Mouse (Mus musculus): Measurements from ENCODE around the gene Lsamp.

Lsamp gene

DNA sequence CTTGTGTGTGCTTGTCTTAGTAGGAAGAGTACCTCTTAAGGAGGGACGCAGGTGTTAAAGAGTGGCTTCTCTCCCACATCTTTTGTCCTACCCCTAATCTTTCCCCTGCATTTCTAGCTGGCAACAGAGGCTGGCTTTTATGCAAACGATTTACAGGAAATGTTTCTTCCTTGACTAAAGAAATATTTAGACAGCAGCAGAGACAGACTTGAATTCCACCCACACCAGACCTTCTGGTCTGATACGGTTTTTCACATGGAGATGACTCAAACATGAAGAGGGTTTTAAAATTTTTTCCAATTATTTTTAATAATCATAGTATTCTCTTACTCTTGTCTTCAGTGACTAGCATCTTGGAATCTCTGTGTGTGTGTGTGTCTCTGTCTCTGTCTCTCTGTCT, 1333.8 kb downstream of the Lsamp start:
- no peak for DNase-seq

DNA sequence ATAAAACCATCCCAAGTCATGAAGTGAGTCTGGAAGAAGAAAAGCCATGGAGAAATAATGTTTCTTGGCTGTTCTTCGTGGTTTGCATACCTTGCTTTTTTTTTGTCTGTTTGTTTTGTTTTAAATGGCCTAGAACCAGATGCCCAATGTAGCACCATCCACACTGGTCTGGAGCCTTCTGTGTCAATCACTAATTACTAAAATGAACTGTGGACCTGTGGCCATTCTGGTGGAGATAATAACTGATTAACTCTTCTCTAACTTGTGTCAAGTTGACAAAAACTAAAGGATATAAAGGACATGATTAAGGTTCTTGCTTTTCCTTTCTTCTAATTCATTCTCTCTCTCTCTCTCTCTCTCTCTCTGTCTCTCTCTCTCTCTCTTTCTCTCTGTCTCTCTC, 1359.3 kb downstream of the Lsamp start:
- DNase-seq, result no peak

DNA sequence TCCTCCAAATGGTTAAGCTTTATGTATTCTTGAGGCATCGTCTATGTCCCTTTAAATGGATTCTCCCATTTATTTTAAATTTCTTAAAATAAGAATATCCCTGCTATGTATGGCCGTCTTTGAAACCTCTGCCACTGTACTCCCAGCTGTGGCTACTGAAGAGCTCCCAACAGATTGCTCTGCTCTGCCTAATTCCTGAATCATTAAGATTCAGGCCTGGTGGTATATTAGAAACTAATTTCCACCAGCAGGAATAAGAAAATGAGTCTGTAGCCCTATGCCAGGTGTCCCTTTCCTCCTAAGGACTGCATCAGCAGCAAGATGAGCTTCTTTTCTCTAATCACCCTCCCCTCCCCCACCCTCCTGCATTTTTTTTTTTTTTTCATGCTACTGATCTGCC, 1381.0 kb downstream of the Lsamp start:
- DNase-seq, result no peak

DNA sequence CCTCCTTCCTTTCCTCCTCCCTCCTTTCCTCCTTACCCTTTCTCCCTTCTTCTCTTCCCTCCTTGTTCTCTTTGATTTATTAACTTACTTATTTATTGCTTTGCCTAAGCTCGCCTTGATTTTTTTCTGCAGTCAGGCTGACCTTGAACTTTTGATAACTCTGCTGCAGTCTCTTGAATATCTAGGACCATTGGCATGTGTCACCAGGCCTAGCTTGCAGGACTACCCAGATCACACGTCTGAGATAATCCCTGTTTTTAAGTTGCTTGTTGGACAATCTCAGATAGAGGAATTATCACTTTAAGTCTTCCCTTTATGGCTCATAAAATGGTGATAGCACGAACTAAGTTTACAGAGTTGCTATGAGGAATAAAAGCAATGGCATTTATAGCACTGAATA, 1399.5 kb downstream of the Lsamp start:
- DNase-seq, result no peak

DNA sequence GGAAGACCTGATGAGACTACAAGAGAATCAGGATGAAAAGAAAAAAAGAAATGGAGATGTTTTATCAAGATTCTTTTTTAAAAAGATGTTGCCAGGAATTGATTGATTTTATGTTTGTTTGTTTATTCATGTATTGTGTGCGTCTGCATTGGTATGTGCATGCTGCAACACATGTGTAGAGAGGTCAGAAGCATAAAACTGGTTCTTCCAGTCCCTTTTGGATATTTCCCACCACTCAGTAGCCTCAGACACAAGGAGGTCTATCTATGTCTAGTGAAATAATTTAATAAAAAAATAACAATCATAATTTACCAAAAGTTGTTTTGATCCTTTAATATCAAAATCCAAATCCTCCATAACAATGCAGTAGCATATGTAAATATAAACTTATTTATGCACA, 1400.1 kb downstream of the Lsamp start:
- no peak for DNase-seq

DNA sequence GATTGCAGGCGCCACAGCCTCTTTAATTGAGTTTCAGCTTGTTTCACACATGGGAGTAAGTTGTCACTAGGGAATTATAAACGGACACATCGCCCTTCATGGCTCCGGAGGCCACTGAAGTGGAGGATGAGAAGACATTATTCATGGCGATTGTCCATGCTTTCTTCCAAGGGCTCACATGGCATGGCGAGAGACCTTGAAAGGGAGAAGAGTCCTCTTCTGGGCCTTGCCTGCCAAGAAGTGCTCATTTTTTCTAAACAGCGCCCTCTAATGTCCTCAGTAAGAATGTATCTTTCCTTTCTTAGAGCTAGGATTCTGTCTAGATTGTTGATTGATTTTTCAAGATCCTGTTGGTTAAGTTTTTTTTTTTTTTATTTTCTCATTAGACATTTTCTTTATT, 1424.7 kb downstream of the Lsamp start:
- no peak for DNase-seq

DNA sequence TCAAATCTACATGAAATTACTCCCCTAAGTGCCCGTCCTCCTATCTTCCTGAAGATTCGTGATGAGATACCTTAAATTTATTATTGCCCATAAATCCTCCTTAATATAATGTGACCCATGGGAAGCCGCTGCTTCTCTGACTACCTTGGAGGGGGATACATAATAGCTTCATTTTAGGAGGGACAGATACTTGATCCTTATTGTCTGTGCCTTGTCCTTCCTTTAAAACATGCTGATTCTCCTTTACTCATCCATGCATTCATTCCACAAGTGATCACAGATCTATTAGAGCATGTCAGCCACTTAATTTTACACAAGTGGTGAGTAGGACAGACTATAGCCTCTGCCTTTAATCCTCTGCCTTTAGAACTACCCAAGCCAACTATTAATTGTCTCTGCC, 1426.5 kb downstream of the Lsamp start:
- no peak for DNase-seq

DNA sequence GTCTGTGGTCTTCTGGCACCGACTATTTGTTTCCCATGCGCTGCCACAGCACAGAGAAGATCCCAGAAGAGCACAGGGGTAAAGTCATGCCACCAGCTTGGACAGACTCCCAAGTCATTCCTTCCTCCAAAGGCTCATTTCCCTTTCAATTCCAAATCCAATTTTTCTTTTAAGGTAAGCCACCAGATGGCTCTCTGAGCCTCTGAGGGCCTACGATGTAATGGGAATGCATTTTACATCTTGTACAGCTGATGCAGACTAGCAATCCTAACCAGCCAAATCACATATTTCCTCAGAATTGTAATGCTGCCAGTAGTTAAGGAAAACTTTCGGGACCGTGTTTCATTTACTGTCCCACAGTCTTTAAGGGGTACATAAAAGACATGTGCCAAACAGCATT, 1433.2 kb downstream of the Lsamp start:
- peak; percentile 1 for DNase-seq

DNA sequence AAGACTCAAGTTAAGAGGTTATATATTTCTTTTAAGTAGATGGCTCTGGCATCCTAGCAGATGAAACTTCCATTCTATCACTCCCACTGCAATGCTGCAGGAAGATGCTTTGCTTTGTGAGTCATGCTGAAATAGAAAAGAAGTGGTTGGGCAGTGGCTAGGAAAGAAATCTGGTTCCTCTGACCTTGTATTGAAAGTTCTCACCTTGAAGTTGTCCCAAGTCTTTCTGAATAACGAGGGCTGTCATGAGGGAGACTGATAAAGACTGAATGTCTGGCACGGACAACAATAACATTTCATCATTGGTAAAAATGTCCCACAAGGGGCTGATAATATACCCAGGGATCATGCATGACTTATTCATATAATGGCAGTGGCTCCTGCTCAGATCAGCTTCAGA, 1483.2 kb downstream of the Lsamp start:
- DNase-seq, result no peak

DNA sequence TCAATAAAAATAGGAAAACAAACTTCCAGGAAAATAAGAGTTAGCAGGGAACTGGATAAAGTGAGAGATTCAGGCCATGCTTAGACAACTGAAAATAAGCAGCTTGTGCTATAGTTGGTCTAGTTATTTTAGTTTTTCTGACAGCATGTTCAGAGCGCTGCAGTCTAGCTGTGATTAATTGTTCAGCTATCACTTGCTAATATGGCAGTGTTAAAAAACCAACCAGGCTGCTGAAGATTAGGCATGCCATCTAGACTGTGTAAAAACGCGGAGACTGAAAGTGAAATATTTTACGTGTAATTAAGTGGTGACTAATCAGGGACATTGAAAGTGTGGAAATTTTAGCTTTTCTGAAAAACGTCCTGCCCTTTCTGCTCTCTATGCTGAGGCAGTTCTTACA, 1494.5 kb downstream of the Lsamp start:
- DNase-seq, result no peak

DNA sequence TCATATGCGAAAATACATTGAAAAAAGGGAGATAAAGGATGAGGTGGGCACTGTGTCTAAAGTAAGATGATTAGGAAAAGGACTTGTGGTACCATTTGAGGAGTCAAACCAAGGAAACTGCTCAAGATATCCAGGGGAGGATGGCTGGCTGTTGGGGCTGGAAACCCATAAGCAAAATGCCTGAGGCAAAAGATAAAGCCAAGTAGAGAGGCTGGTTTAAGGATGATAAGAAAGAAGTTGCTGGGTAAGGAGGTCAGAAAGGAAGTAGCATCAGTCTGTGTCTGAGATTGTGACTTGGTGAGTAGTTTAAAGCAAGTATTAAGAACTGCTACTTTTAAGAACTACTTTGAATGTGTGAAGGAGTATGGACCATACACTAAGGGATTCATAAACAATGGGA, 1497.7 kb downstream of the Lsamp start:
- DNase-seq, result no peak

DNA sequence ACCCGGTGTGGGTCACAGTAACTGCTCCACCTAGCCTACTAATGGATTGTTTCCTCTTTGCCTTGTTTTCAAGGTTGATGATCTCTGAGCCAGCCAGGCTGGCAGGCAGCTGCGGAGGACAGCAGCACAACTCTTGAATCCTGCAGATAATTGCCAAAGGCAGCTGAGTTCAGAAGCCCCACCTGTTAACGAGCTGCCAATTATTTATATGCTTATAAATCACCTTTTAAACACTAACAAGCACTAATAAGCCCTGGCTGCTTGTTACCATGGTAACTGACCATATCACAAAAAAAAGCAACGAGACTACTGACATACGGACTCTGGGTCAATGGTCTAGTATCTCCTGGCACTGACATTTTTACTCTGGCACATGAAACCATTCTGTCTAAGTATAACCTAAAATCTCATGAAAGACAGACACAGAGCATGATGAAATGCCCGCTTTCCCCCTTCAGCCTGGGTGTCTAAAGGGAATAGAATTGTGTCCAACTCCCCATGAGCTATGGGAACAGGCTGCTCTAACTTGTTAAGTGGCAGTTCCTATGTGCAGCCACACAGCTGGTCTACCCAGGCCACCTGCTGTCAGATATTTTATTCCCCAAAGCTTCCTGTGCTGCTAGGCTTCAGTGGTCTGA, 1526.9 kb downstream of the Lsamp start:
- no peak for DNase-seq

DNA sequence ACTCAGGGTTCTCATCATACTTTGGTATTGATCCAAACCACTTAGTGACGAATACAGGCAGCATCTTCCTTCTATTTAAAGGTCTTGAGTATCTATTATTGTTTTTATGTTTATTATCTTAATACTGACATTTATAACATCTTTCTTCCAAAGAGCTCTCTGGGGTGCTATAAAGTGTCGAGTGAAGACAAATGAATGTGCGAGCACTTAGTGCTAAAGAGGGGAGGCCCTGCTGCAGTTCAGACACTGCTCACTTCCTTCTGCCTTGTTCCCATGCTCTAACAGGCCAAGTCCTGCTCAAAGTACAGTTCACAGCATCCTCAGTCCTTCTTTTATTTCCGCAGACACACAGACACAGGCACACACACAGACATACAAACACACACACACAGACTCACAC, 1537.4 kb downstream of the Lsamp start:
- no peak for DNase-seq

DNA sequence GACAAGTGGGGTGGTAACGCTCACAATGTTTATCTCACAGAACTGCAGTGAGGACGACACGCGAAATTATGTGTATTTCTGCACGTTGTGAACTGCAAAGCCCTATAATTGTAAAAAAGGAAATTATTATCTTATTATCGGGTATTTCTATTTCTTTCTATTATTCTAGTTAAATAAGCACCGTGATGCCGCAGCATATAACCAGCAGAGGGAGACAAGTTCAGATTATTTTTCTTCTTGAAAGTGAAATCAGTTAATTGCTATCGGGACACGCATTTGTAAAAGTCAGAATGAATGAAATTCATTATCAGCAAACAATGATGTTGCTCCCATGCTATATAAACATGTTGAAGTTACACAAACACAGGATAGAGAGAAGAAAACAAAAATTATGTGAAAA, 1540.1 kb downstream of the Lsamp start:
- DNase-seq, result peak; percentile 42

DNA sequence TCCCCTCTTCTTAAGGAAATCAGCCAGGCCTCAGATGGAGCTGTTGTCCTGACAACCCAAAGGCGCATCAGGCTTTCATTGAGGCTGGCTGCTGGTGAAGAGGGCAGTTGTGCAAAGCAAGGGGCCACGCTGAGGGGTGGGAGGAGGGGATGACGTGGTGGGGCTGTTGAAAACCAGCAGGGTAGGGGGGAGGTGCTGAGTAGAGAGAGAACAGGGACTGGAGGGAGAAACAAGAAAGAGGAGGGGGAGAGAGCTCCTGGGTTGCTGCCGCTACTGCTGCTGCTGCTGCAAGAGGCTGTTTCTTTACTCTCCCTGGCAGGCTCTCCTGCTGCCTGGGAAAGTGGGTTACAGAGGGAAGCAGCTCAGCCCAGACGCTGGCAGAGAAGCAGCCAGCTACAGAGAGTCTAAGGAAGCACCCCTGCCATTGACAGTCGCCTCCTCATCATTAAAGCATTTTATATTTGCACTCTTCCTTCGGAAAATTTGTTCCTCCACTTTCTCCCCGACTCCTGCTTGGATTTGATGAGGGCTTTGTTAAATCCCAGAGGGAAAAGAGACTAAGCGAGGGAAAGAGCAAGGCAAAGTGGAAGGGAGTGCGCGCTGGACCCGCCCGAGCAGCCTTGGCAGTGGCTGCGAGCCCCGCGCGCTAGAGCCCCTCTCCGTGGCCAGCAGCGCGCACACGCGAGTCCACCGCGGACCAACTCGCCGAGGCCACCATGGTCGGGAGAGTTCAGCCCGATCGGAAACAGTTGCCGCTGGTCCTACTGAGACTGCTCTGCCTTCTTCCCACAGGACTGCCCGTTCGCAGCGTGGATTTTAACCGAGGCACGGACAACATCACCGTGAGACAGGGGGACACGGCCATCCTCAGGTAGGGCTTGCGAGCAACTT, 1548.7 kb downstream of the Lsamp start:
- peak; percentile 60 for DNase-seq

DNA sequence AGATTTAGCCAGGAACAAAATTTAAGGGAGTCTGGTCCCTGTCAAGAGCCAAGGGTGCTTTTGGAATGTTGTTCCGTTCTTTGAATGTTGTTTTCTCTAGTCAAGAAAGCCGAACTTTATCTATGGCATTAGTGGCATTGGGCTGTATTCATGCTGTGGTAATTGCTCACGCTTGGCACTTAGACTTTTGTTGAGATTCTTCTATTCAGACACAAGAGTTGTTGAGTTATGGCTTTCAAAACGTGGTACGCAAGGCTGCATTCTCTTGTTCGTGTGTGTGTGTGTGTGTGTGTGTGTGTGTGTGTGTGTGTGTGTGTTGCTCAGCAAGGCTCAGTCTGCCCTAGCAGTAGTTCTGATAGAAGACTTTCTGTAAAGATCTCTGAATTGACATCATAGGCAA, 1549.5 kb downstream of the Lsamp start:
- no peak for DNase-seq

DNA sequence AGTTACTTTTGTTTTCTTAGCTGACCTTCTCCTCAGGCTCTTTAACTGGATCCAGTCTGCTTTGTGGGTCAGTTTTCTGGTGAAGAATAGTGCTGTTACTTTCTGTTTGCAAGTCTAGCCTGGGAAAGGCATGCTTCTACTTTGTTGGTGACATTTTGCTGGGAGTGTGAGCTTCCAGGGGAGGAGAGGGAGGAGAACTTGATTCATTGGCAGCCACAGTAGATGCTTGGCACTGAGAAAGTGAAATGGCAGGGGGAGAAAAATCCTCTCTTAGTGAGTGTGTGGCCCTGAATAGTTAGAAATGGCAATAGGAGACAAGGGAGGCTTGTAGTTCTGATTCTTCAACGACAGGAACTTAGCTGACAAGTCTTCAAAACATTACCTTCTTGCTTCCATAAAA, 1551.6 kb downstream of the Lsamp start:
- DNase-seq, result peak; percentile 30

DNA sequence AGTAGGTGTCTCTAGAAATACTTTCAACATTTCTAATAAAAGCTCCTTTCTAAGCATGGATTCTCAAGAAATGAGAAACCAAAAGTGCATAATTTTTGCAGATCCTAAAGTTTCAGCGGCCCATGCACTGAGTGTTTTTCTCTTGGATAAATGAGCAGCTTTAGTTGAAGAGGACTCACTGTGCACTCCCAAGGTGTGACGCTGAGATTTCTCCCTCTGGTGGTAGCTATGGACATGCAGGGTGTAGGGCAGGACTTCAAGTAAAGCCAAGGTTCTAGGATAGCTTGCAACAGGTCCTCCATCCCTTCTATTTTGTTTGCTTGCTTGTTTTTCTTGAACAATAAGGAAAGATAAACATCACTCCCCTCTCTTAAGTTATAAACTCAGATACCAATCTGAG, 1558.5 kb downstream of the Lsamp start:
- no peak for DNase-seq

DNA sequence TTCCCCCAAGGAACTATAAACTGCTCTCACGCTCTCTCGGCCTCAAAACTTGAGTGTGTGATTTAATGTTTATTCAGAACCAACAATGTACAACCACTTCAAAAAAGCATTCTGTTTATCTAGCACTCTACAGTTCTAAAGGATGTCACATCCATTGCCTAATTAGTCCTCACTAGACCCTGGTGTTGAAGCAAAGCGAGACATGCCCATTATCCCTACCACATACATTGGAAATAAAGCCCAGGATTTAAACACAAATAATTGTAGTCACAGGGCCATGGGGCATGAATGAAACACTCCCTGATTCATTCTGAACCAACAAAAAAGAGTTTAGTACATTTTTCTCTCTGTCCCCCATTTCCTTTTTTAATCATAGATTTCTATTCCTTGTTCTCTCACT, 1567.0 kb downstream of the Lsamp start:
- no peak for DNase-seq

DNA sequence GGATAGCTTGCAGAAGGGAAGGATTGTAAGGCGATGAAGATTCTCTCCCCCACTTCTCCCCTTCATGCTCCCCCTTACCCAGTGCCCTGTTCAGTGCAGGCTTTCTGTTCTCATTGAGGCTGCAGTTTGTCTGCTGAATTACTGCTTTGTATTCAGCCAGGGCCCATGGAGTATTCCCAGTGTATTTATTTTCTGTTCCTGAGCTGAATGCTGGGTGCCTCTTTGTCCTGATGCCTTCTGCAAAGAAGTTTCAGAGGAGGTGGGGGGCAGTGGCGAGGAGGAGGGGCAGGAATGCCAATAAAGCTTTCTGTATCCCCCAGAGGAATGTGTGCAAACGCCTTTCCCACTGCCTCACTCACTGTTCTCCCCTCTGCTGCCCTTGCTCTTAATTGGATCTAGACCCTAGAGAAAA, 1567.7 kb downstream of the Lsamp start:
- no peak for DNase-seq

DNA sequence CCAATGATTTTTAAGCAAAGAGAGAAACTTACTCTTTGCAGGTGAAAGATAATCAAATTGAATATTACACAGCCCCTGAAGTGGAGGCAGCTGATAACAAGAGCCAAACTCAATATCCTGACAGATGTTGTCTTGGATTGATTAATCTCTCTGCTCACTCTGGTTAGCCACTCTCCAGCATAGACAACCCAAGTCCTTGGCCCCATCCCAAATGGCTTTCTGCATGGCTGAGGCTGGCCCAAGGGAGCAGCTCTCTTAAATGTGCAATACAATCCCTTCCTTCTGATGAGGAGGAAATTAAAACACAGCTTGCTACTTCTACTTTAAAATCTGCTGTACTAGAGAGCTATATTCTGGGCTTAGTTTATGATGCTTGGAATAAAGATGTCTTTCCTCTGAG, 1572.9 kb downstream of the Lsamp start:
- peak; percentile 51 for DNase-seq

DNA sequence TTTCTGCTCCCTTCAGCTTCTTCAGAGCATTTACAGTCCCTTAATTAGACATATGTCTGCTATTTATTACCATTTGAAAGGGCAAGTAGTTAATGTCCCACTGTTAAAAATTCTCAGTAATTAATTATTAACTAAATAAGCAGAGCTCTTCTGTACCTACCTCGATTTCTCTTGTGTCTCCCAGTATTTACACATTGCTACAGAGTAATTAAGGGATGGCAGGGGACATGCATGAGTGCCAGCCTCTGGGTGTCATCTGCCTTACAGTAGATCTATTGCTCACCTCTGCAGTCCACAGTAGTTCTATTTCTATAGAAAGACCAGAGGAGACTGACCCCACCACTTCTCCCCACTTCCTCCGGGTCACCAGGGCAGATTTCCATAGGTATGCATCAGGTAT, 1581.1 kb downstream of the Lsamp start:
- DNase-seq, result no peak

DNA sequence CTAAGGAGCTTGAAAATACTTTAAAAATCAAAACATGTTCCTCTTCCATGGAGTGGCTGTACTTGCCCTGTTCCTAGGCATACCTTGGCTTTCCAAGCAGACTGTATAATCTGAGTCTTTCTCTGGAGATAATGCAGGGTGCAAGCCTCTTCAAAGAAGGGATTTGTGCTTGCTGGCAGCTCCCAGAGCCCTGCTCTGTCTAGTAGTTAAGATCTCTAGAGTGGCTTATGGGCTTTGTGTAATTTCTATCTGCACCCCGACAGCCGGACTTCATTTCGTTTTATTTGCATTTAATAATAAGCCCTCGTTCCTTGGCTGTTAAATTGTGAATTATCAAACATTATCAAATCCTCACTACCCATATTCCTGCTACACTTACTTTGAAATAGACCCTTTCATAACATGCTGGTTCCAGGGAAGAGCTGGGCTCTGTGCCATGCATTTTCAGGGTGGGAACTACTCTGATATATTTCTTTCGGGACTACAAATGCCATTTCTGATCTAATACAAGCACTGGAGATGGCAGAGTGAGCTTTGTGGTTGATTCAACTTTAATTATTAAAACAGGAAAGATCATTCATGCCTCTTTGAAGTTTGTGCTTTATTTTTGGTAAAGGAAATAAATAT, 1604.6 kb downstream of the Lsamp start:
- no peak for DNase-seq

DNA sequence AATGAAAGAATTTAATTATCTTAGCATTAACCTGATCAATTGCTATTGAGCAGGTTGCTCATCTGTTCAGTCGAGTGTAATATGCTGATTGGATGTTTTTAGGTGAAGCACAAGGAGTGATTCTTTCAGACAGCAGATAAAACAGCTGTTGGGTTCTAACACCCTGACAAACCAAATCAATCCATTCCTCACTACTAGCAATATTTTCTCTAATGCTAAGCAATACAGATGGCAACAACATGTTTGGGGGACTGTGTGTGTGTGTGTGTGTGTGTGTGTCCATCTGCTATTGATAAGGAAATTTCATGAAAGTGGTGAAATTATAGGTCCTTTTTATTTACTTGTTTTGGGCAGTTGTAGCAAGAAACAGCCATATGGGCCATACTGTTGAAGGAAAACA, 1628.1 kb downstream of the Lsamp start:
- DNase-seq, result no peak

All from cerebellum, adult 11 months (tissue).